12 mouse cellular contexts compared by ENCODE assay signal in genomic region chr8:69935431-69935830, GRCm38 (mm10). TPM values are rescaled to one million over a fixed set of nuclear protein-coding genes. Genes with fewer than 3 reads are reported as not detected.
DNase-seq lines count a peak whose midpoint lies in the region; ATAC-seq and TF ChIP-seq lines count a peak whose summit lies in the region.
"Had no signal": no experiment of that assay in that cellular context is flagged by ENCODE, and none has a peak within 500 bp of the region (broad histone marks: within the 10 kb centered on the region; RNA-seq: fewer than 3 reads in every experiment).

No protein-coding gene starts in this region.

- H3K27ac ChIP-seq in heart, embryonic 11.5 days (ENCODE audit: low read depth, low read length) = peak overlapping the region; percentile 95
- peak overlapping the region; percentile 29; the same call in 1 of the 2 replicates for H3K27ac ChIP-seq in limb, embryonic 12.5 days
- no peak overlapping the region for H3K27ac ChIP-seq in limb, embryonic 10.5 days
- peak overlapping the region; percentile 98 for H3K27ac ChIP-seq in ES-Bruce4 (ENCODE audit: insufficient read depth, low read length)
- H3K27ac ChIP-seq in intestine, postnatal 0 days (ENCODE audit: low read depth, low read length) = peak overlapping the region; percentile 37; the same call in 1 of the 2 replicates

- no peak overlapping the region for H3K4me2 ChIP-seq in heart, embryonic 11.5 days
- no peak overlapping the region for H3K4me2 ChIP-seq in limb, embryonic 12.5 days
- no peak overlapping the region for H3K4me2 ChIP-seq in intestine, postnatal 0 days (replicated peaks; ENCODE audit: low read depth)

- H3K4me3 ChIP-seq in heart, embryonic 11.5 days (ENCODE audit: low read depth, low read length) = no peak overlapping the region
- H3K4me3 ChIP-seq in limb, embryonic 12.5 days (replicated peaks) = no peak overlapping the region
- H3K4me3 ChIP-seq in limb, embryonic 10.5 days = no peak overlapping the region
- peak overlapping the region; percentile 28 for H3K4me3 ChIP-seq in ES-Bruce4 (ENCODE audit: low read depth, low read length)
- H3K4me3 ChIP-seq in intestine, postnatal 0 days (ENCODE audit: low read depth, low read length) = no peak overlapping the region
- H3K4me3 ChIP-seq: erythroblast, embryonic 14.5 days had no signal

- H3K9me3 ChIP-seq in heart, embryonic 11.5 days (replicated peaks; ENCODE audit: control insufficient read depth, low read length) = no peaks in the 10 kb centered on the region
- H3K9me3 ChIP-seq in limb, embryonic 12.5 days = no peaks in the 10 kb centered on the region
- no peaks in the 10 kb centered on the region for H3K9me3 ChIP-seq in limb, embryonic 10.5 days (replicated peaks)
- no peaks in the 10 kb centered on the region for H3K9me3 ChIP-seq in ES-Bruce4 (replicated peaks; ENCODE audit: control insufficient read depth, insufficient read depth, low read length, poor library complexity, severe bottlenecking)
- no peaks in the 10 kb centered on the region for H3K9me3 ChIP-seq in intestine, postnatal 0 days (ENCODE audit: control insufficient read depth)

- H3K4me1 ChIP-seq in heart, embryonic 11.5 days (ENCODE audit: control insufficient read depth, insufficient read depth, low read length) = peaks cover 57% of the 10 kb centered on the region
- H3K4me1 ChIP-seq in limb, embryonic 12.5 days (replicated peaks) = peaks cover 23% of the 10 kb centered on the region
- H3K4me1 ChIP-seq in limb, embryonic 10.5 days = peaks cover 29% of the 10 kb centered on the region
- peaks cover 17% of the 10 kb centered on the region for H3K4me1 ChIP-seq in ES-Bruce4 (ENCODE audit: control insufficient read depth, insufficient read depth, low read length)
- peaks cover 13% of the 10 kb centered on the region for H3K4me1 ChIP-seq in intestine, postnatal 0 days (replicated peaks; ENCODE audit: control insufficient read depth, insufficient read depth, low read length)

- no peaks in the 10 kb centered on the region for H3K27me3 ChIP-seq in heart, embryonic 11.5 days (ENCODE audit: control insufficient read depth, insufficient read depth, low read length)
- H3K27me3 ChIP-seq in limb, embryonic 12.5 days = no peaks in the 10 kb centered on the region
- H3K27me3 ChIP-seq in limb, embryonic 10.5 days (ENCODE audit: low read depth, poor library complexity, severe bottlenecking) = no peaks in the 10 kb centered on the region
- no peaks in the 10 kb centered on the region for H3K27me3 ChIP-seq in ES-Bruce4 (ENCODE audit: control insufficient read depth, insufficient read depth, low read length, poor library complexity, severe bottlenecking)
- H3K27me3 ChIP-seq in intestine, postnatal 0 days (replicated peaks; ENCODE audit: control insufficient read depth, insufficient read depth, low read length) = no peaks in the 10 kb centered on the region
- H3K27me3 ChIP-seq: Patski had no signal

- peak; percentile 28; the same call in 1 of the 2 replicates for TF ChIP-seq EP300 in ES-Bruce4 (IDR thresholded peaks at IDR 0.05; ENCODE audit: insufficient read depth, low read depth, low read length)

- H3K36me3 ChIP-seq in heart, embryonic 11.5 days (ENCODE audit: control insufficient read depth, insufficient read depth, low read length) = 0 out of 2 replicates have a peak, but pooled peaks cover 2% of the 10 kb centered on the region
- peaks cover 43% of the 10 kb centered on the region for H3K36me3 ChIP-seq in limb, embryonic 12.5 days
- H3K36me3 ChIP-seq in limb, embryonic 10.5 days = peaks cover 79% of the 10 kb centered on the region
- H3K36me3 ChIP-seq in ES-Bruce4 (ENCODE audit: control insufficient read depth, insufficient read depth, low read length, poor library complexity, severe bottlenecking) = peaks cover 27% of the 10 kb centered on the region
- peaks cover 26% of the 10 kb centered on the region for H3K36me3 ChIP-seq in intestine, postnatal 0 days (ENCODE audit: control insufficient read depth, insufficient read depth)

- H3K9ac ChIP-seq in heart, embryonic 11.5 days (ENCODE audit: low read depth, low read length) = no peak overlapping the region
- H3K9ac ChIP-seq in limb, embryonic 12.5 days (replicated peaks) = no peak overlapping the region
- H3K9ac ChIP-seq in ES-Bruce4 (ENCODE audit: low read depth, poor library complexity, severe bottlenecking) = peak overlapping the region; percentile 46
- H3K9ac ChIP-seq in intestine, postnatal 0 days (ENCODE audit: low read depth, low read length) = no peak overlapping the region

- no peak for ATAC-seq in heart, embryonic 11.5 days (replicated peaks; ENCODE audit: insufficient number of reproducible peaks, low FRiP score, low TSS enrichment)
- ATAC-seq in limb, embryonic 12.5 days (ENCODE audit: insufficient number of reproducible peaks, insufficient read depth, low FRiP score, low TSS enrichment, low read depth) = no peak
- no peak for ATAC-seq in intestine, postnatal 0 days
- ATAC-seq: Patski had no signal

- no peak for DNase-seq in heart, adult 9 months (ENCODE audit: low spot score in 2 of 2)
- no peak for DNase-seq in limb, embryonic 10.5 days (ENCODE audit: low spot score)
- no peak for DNase-seq in thymus, postnatal 4 days
- DNase-seq in spleen, postnatal 36 days (ENCODE audit: low spot score in 2 of 2) = no peak
- DNase-seq: adrenal gland, postnatal 25 days; B cell, adult 2 months had no signal

- no peak for TF ChIP-seq CTCF in ES-Bruce4 (IDR thresholded peaks at IDR 0.05; ENCODE audit: low read depth, low read length)
- no peak for TF ChIP-seq CTCF in intestine, postnatal 0 days (IDR thresholded peaks at IDR 0.05; ENCODE audit: low read depth)

- 96% methylated on average over 3 of the region's 3 CpGs for WGBS in heart, embryonic 11.5 days (ENCODE audit: insufficient replicate concordance)
- WGBS in limb, embryonic 12.5 days = 96% methylated on average over 3 of the region's 3 CpGs
- 95% methylated on average over 3 of the region's 3 CpGs for WGBS in limb, embryonic 10.5 days
- WGBS in intestine, postnatal 0 days = 77% methylated on average over 3 of the region's 3 CpGs

- no peak for TF ChIP-seq POLR2A in ES-Bruce4 (IDR thresholded peaks at IDR 0.05; ENCODE audit: insufficient read depth, low read length)

RNA-seq across cellular contexts. Expression of gene Yjefn3, which starts 32.9 kb away (rescaled TPM):
- 5.5 and 7.0 TPM in 2 replicates for polyA plus RNA-seq in heart, embryonic 11.5 days (2014; fragmentation: Nextera tagmentation; extraction: Ambion mirVana)
- polyA plus RNA-seq in limb, embryonic 12.5 days (2016; fragmentation: Nextera tagmentation; extraction: Ambion mirVana) = 6.0 and 7.4 TPM in 2 replicates
- polyA plus RNA-seq in limb, embryonic 10.5 days (2016; fragmentation: Nextera tagmentation; extraction: Ambion mirVana) = 2.0 and 2.9 TPM in 2 replicates
- 3.4 and 4.2 TPM in 2 replicates for polyA plus RNA-seq in ES-Bruce4 (2011; ENCODE audit: insufficient read depth, insufficient read length, low read depth, missing spikeins)
- polyA plus RNA-seq in intestine, postnatal 0 days (2015; fragmentation: Nextera tagmentation; extraction: Ambion mirVana) = 2.1 and 2.2 TPM in 2 replicates

RNA-seq across cellular contexts. Expression of gene Ndufa13, which starts 33.1 kb away (rescaled TPM):
- 270 and 275 TPM in 2 replicates for polyA plus RNA-seq in heart, embryonic 11.5 days (2014; fragmentation: Nextera tagmentation; extraction: Ambion mirVana)
- 171 and 172 TPM in 2 replicates for polyA plus RNA-seq in limb, embryonic 12.5 days (2016; fragmentation: Nextera tagmentation; extraction: Ambion mirVana)
- polyA plus RNA-seq in limb, embryonic 10.5 days (2016; fragmentation: Nextera tagmentation; extraction: Ambion mirVana) = 165 and 166 TPM in 2 replicates
- polyA plus RNA-seq in ES-Bruce4 (2011; ENCODE audit: insufficient read depth, insufficient read length, low read depth, missing spikeins) = 70.5 and 70.8 TPM in 2 replicates
- polyA plus RNA-seq in intestine, postnatal 0 days (2015; fragmentation: Nextera tagmentation; extraction: Ambion mirVana) = 310 and 317 TPM in 2 replicates

RNA-seq across cellular contexts. Expression of gene Tssk6, which starts 33.4 kb away (rescaled TPM):
- polyA plus RNA-seq in heart, embryonic 11.5 days (2014; fragmentation: Nextera tagmentation; extraction: Ambion mirVana) = 1.6 and 1.8 TPM in 2 replicates
- 6.2 and 7.3 TPM in 2 replicates for polyA plus RNA-seq in limb, embryonic 12.5 days (2016; fragmentation: Nextera tagmentation; extraction: Ambion mirVana)
- 5.0 and 5.9 TPM in 2 replicates for polyA plus RNA-seq in limb, embryonic 10.5 days (2016; fragmentation: Nextera tagmentation; extraction: Ambion mirVana)
- not detected in 2 replicates for polyA plus RNA-seq in ES-Bruce4 (2011; ENCODE audit: insufficient read depth, insufficient read length, low read depth, missing spikeins)
- polyA plus RNA-seq in intestine, postnatal 0 days (2015; fragmentation: Nextera tagmentation; extraction: Ambion mirVana) = 1.2 and 2.3 TPM in 2 replicates

RNA-seq across cellular contexts. Expression of gene Cilp2, which starts 47.9 kb away (rescaled TPM):
- polyA plus RNA-seq in heart, embryonic 11.5 days (2014; fragmentation: Nextera tagmentation; extraction: Ambion mirVana) = 0.21 and 0.49 TPM in 2 replicates
- polyA plus RNA-seq in limb, embryonic 12.5 days (2016; fragmentation: Nextera tagmentation; extraction: Ambion mirVana) = 0.78 and 0.79 TPM in 2 replicates
- 0.40 TPM in 2 replicates for polyA plus RNA-seq in limb, embryonic 10.5 days (2016; fragmentation: Nextera tagmentation; extraction: Ambion mirVana)
- 0.96 and 1.2 TPM in 2 replicates for polyA plus RNA-seq in ES-Bruce4 (2011; ENCODE audit: insufficient read depth, insufficient read length, low read depth, missing spikeins)
- polyA plus RNA-seq in intestine, postnatal 0 days (2015; fragmentation: Nextera tagmentation; extraction: Ambion mirVana) = 0.22 and 0.25 TPM in 2 replicates
- polyA plus RNA-seq: erythroblast, embryonic 14.5 days had no signal
